Mouse (Mus musculus): ENCODE measurements around the gene Plin2.
"Not testable (repeated sequence)": the region's sequence is repeated elsewhere in the genome, so short reads cannot be mapped to it uniquely, and the experiment has no call there.

DNA sequence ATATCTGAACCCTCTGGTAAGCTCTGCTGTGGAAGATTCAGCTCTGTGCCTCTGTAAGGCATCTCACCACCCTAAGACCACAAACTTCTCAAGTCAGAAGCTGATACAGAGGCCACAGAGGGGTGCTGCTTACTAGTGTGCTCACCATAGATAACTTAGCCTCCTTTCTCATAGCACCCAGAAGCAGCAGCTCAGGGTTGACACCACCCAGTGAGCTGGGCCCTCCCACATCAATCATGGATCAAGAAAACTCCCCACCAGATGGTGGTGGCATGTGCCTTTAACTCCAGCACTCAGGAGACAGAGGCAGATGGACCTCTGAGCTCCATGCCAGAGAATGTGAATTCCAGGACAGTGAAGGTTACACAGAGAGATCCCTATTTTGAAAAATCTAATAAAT lies 35.0 kb downstream of the Plin2 start:
- TF ChIP-seq GATA1 (IDR thresholded peaks at IDR 0.05; ENCODE audit: low read length) = not testable (repeated sequence)
- peak; percentile 23; the same call in 1 of the 3 replicates for TF ChIP-seq TAL1 (IDR thresholded peaks at IDR 0.05; ENCODE audit: low read length)
